Mouse (Mus musculus) MEL (cell line): ENCODE measurements around the gene Skap2. TPM values are rescaled to one million over a fixed set of nuclear protein-coding genes. Genes with fewer than 3 reads are reported as not detected.

Experiments used
- DNase-seq: peaks from one replicate; pipeline ENCODE4 v3.0.0; 2011; ENCODE audit warnings: low read depth, low spot score
- H3K27ac ChIP-seq: 2 replicates; pipeline ENCODE4 v1.5.1; 2012; ENCODE audit warnings: low read depth, mild to moderate bottlenecking, control low read depth, low read length, moderate library complexity; ENCODE audit not compliant: control insufficient read depth
- H3K27me3 ChIP-seq, 2 experiments: fragments of 150-350 bp in 1 of 2; sonication (generic) in 1 of 2; 2 replicates each; pipeline ENCODE4 v1.6.1; 2012; ENCODE audit warnings: low read length in 2 of 2, mild to moderate bottlenecking in 2 of 2, improper control_type of control experiment in 1 of 2, moderate library complexity in 1 of 2; ENCODE audit not compliant: insufficient read depth in 2 of 2, control insufficient read depth in 1 of 2
- H3K36me3 ChIP-seq, 2 experiments: 2 replicates each; pipeline ENCODE4 v1.6.1; 2012 to 2014; ENCODE audit warnings: low read length in 2 of 2, improper control_type of control experiment in 1 of 2, inconsistent platforms in 1 of 2, mild to moderate bottlenecking in 1 of 2; ENCODE audit not compliant: insufficient read depth in 2 of 2, control insufficient read depth in 1 of 2
- H3K4me1 ChIP-seq, 2 experiments: fragments of 150-350 bp in 1 of 2; sonication (generic) in 1 of 2; 2 replicates each; pipeline ENCODE4 v1.6.1; 2012; ENCODE audit warnings: low read length in 2 of 2, improper control_type of control experiment in 1 of 2, mild to moderate bottlenecking in 1 of 2; ENCODE audit not compliant: insufficient read depth in 2 of 2, control insufficient read depth in 1 of 2
- H3K4me3 ChIP-seq, 2 experiments: fragments of 150-350 bp in 1 of 2; sonication (generic) in 1 of 2; 2 replicates each; pipeline ENCODE4 v1.5.1; 2012; ENCODE audit warnings: low read depth in 2 of 2, low read length in 2 of 2, mild to moderate bottlenecking in 2 of 2, moderate library complexity in 2 of 2, control low read depth in 1 of 2, improper control_type of control experiment in 1 of 2; ENCODE audit not compliant: control insufficient read depth in 1 of 2, insufficient read depth in 1 of 2
- H3K79me2 ChIP-seq: 2 replicates; pipeline ENCODE4 v1.6.1; 2012; ENCODE audit warnings: mild to moderate bottlenecking, low read length, moderate library complexity; ENCODE audit not compliant: control insufficient read depth, poor library complexity, insufficient read depth
- H3K9ac ChIP-seq: 2 replicates; pipeline ENCODE4 v1.6.1; 2012; ENCODE audit warnings: low read depth, mild to moderate bottlenecking, control low read depth, low read length, moderate library complexity; ENCODE audit not compliant: control insufficient read depth, poor library complexity, severe bottlenecking
- H3K9me3 ChIP-seq: fragments of 150-350 bp; sonication (generic); replicated peaks from 2 replicates; pipeline ENCODE4 v1.6.1; 2012; ENCODE audit warnings: mild to moderate bottlenecking, low read length, improper control_type of control experiment, moderate library complexity; ENCODE audit not compliant: insufficient read depth
- CHD2 ChIP-seq: IDR thresholded peaks from 2 replicates; pipeline ENCODE4 v1.6.1; 2011; ENCODE audit warnings: low read length, improper control_type of control experiment
- EP300 ChIP-seq, 2 experiments: IDR thresholded peaks; 2 replicates each; pipeline ENCODE4 v1.6.1; 2011; ENCODE audit warnings: improper control_type of control experiment in 2 of 2, low read length in 2 of 2, low read depth in 1 of 2, mild to moderate bottlenecking in 1 of 2
- GABPA ChIP-seq: IDR thresholded peaks from 2 replicates; pipeline ENCODE4 v1.6.1; 2012; ENCODE audit warnings: low read depth, mild to moderate bottlenecking, inconsistent platforms, low read length, improper control_type of control experiment, moderate library complexity
- HCFC1 ChIP-seq: IDR thresholded peaks from 2 replicates; pipeline ENCODE4 v1.6.1; 2012; ENCODE audit warnings: low read depth, mild to moderate bottlenecking, inconsistent platforms, low read length, improper control_type of control experiment, moderate library complexity
- JUND ChIP-seq: IDR thresholded peaks from 2 replicates; pipeline ENCODE4 v1.6.1; 2011; ENCODE audit warnings: low read depth, mild to moderate bottlenecking, improper control_type of control experiment, low read length
- KAT2A ChIP-seq: conservative IDR thresholded peaks from 2 replicates; pipeline ENCODE4 v1.6.1; 2012; ENCODE audit warnings: low read depth, low read length, improper control_type of control experiment, inconsistent platforms
- MAX ChIP-seq: IDR thresholded peaks from 2 replicates; pipeline ENCODE4 v1.6.1; 2011; ENCODE audit warnings: low read length, improper control_type of control experiment
- MAZ ChIP-seq: IDR thresholded peaks from 2 replicates; pipeline ENCODE4 v1.6.1; 2012; ENCODE audit warnings: low read depth, mild to moderate bottlenecking, inconsistent platforms, low read length, improper control_type of control experiment
- MXI1 ChIP-seq: IDR thresholded peaks from 2 replicates; pipeline ENCODE4 v1.6.1; 2011; ENCODE audit warnings: mild to moderate bottlenecking, low read depth, low read length, improper control_type of control experiment
- MYB ChIP-seq: IDR thresholded peaks from 2 replicates; pipeline ENCODE4 v1.6.1; 2011; ENCODE audit warnings: mild to moderate bottlenecking, low read depth, low read length, improper control_type of control experiment
- NRF1 ChIP-seq: IDR thresholded peaks from 2 replicates; pipeline ENCODE4 v1.6.1; 2014; ENCODE audit warnings: low read depth, mild to moderate bottlenecking, inconsistent platforms, low read length, improper control_type of control experiment, moderate library complexity; ENCODE audit not compliant: poor library complexity, insufficient read depth, severe bottlenecking
- POLR2AphosphoS5 ChIP-seq: IDR thresholded peaks from 2 replicates; pipeline ENCODE4 v1.6.1; 2012; ENCODE audit warnings: low read depth, borderline replicate concordance, mild to moderate bottlenecking, inconsistent platforms, low read length, moderate library complexity, mixed read lengths
- RAD21 ChIP-seq: IDR thresholded peaks from 2 replicates; pipeline ENCODE4 v1.6.1; 2011; ENCODE audit warnings: mild to moderate bottlenecking, low read depth, low read length, improper control_type of control experiment
- TBP ChIP-seq: IDR thresholded peaks from 2 replicates; pipeline ENCODE4 v1.8.0; 2011; ENCODE audit warnings: low read depth, low read length, improper control_type of control experiment
- USF2 ChIP-seq, 2 experiments: IDR thresholded peaks; 2 replicates each; pipeline ENCODE4 v1.6.1; 2011 to 2012; ENCODE audit warnings: improper control_type of control experiment in 2 of 2, low read length in 2 of 2, borderline replicate concordance in 1 of 2, inconsistent platforms in 1 of 2, low read depth in 1 of 2, mild to moderate bottlenecking in 1 of 2; ENCODE audit not compliant: insufficient read depth in 1 of 2
- ZMIZ1 ChIP-seq: IDR thresholded peaks from 2 replicates; pipeline ENCODE4 v1.6.1; 2012; ENCODE audit warnings: low read depth, mild to moderate bottlenecking, inconsistent platforms, low read length, improper control_type of control experiment, moderate library complexity
- ZNF384 ChIP-seq: IDR thresholded peaks from 2 replicates; pipeline ENCODE4 v1.6.1; 2012; ENCODE audit warnings: low read depth, mild to moderate bottlenecking, inconsistent platforms, low read length, improper control_type of control experiment
- polyA plus RNA-seq, 2 experiments: library from polyadenylated mRNA; stranded (reverse) in 1 of 2; unstranded in 1 of 2; fragments of >175 nt in 1 of 2; fragments of >200 nt in 1 of 2; gene quantifications; 2 replicates each; pipeline versions ENCODE4 v1.2.1 to v1.2.4; 2012; ENCODE audit warnings: low replicate concordance in 2 of 2, low read depth in 1 of 2; ENCODE audit not compliant: insufficient read length in 2 of 2, insufficient read depth in 1 of 2, missing spikeins in 1 of 2
- total RNA-seq: library from RNA; depleted of rRNA; stranded (reverse); fragments of 300-350 nt; gene quantifications from 2 replicates; pipeline ENCODE4 v1.2.3, GENCODE M21; 2012

Gene Skap2
- total and polyA plus RNA-seq, 3 experiments, result 17.8 to 31.3 TPM; not detected in 1

DNA sequence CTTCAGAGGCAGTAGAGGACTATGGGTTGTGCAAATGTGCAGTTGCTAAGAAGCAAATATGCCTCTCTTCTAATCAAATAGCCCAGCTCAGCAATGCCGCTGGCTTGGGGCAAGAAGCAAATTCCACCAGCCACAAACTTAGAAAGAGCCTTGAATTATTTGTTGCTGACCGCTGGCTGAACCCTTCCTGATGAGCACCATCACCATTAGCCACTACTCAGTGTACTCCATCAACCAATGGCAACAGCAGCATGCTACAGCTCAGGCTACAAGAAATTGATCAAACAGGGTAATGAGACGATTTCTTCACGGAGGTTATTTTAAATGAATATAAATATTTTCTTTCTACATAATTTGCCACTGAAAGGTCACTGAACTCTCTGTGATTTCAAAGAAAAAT is 36.6 kb downstream of the Skap2 start:
- H3K4me3 ChIP-seq, result no peak overlapping the region
- DNase-seq, result no peak
- no peaks in the 10 kb centered on the region for H3K79me2 ChIP-seq
- TF ChIP-seq MAZ (no peak), HCFC1 (no peak), MYB (no peak), MAX (no peak), JUND (no peak), ZNF384 (no peak), NRF1 (no peak), GABPA (no peak), POLR2AphosphoS5 (no peak), CHD2 (no peak), TBP (no peak), MXI1 (no peak)
- no peak overlapping the region for H3K9ac ChIP-seq
- H3K27me3 ChIP-seq, result no peaks in the 10 kb centered on the region
- no peak overlapping the region for H3K27ac ChIP-seq
- H3K4me1 ChIP-seq, result no peaks in the 10 kb centered on the region
- no peaks in the 10 kb centered on the region for H3K9me3 ChIP-seq
- no peaks in the 10 kb centered on the region for H3K36me3 ChIP-seq

GRCm38 (mm10) chr6:51958992-51959391 is 53.4 kb downstream of the Skap2 start:
- DNase-seq, result no peak
- TF ChIP-seq RAD21 (no peak), USF2 (IDR thresholded peaks at IDR 0.05; ENCODE audit: borderline replicate concordance in 1 of 2, insufficient read depth in 1 of 2, low read depth in 1 of 2, low read length in 2 of 2) (no peak), ZNF384 (no peak), KAT2A (no peak), EP300 (IDR thresholded peaks at IDR 0.05; ENCODE audit: low read depth in 1 of 2, low read length in 2 of 2) (no peak), ZMIZ1 (no peak), NRF1 (no peak), CHD2 (no peak)
- no peak overlapping the region for H3K9ac ChIP-seq
- H3K79me2 ChIP-seq, result no peaks in the 10 kb centered on the region
- peaks cover 0 to 7% of the 10 kb centered on the region in 2 experiments; a peak in 2 of 4 replicates for H3K36me3 ChIP-seq
- no peaks in the 10 kb centered on the region for H3K27me3 ChIP-seq
- H3K27ac ChIP-seq, result no peak overlapping the region
- H3K4me1 ChIP-seq, result peaks cover 3% of the 10 kb centered on the region in 2 experiments; a peak in 2 of 4 replicates
- no peaks in the 10 kb centered on the region for H3K9me3 ChIP-seq
- no peak overlapping the region for H3K4me3 ChIP-seq
